In the genomic region with DNA sequence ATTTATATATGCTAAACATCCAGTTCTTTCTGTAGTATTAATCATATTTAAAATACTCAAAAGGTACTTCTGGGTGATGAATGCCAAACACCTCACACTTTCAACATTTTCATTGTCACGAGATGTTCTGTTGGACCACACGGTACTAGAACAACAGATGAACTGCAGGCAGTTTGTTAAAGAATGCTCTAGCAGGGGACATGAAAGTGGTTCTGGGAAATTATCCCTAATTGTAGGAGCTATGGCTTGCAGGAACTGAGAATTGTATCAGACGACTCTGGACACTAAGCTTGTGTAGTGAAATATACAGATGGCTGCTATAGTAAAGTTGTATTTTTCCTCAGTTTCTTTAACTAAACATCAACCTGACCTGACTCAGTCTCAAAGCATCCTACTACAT, we compare ENCODE assay signal across 24 mouse cellular contexts. TPM values are rescaled to one million over a fixed set of nuclear protein-coding genes. Genes with fewer than 3 reads are reported as not detected.
DNase-seq lines count a peak whose midpoint lies in the region; ATAC-seq and TF ChIP-seq lines count a peak whose summit lies in the region.
"Had no signal": no experiment of that assay in that cellular context is flagged by ENCODE, and none has a peak within 500 bp of the region (broad histone marks: within the 10 kb centered on the region; RNA-seq: fewer than 3 reads in every experiment).

No protein-coding gene starts in this region.

- no peak overlapping the region for H3K9ac ChIP-seq in intestine, embryonic 15.5 days
- H3K9ac ChIP-seq in intestine, postnatal 0 days (ENCODE audit: low read depth, low read length): no peak overlapping the region
- H3K9ac ChIP-seq in kidney, embryonic 15.5 days: no peak overlapping the region
- no peak overlapping the region for H3K9ac ChIP-seq in intestine, embryonic 16.5 days (ENCODE audit: low read depth, low read length)

- no peaks in the 10 kb centered on the region for H3K27me3 ChIP-seq in intestine, embryonic 15.5 days (replicated peaks)
- H3K27me3 ChIP-seq in intestine, postnatal 0 days (replicated peaks; ENCODE audit: control insufficient read depth, insufficient read depth, low read length): no peaks in the 10 kb centered on the region
- H3K27me3 ChIP-seq in kidney, embryonic 15.5 days: no peaks in the 10 kb centered on the region
- H3K27me3 ChIP-seq in intestine, embryonic 16.5 days (replicated peaks; ENCODE audit: control insufficient read depth, insufficient read depth, low read length): no peaks in the 10 kb centered on the region
- H3K27me3 ChIP-seq: CH12.LX had no signal

- no peak overlapping the region for H3K27ac ChIP-seq in intestine, embryonic 15.5 days
- H3K27ac ChIP-seq in intestine, postnatal 0 days (ENCODE audit: low read depth, low read length): no peak overlapping the region
- H3K27ac ChIP-seq in kidney, embryonic 15.5 days: peak overlapping the region; percentile 41; the same call in 1 of the 2 replicates
- no peak overlapping the region for H3K27ac ChIP-seq in intestine, embryonic 16.5 days (ENCODE audit: low read length)

- no peaks in the 10 kb centered on the region for H3K4me1 ChIP-seq in intestine, embryonic 15.5 days (replicated peaks)
- H3K4me1 ChIP-seq in intestine, postnatal 0 days (replicated peaks; ENCODE audit: control insufficient read depth, insufficient read depth, low read length): no peaks in the 10 kb centered on the region
- H3K4me1 ChIP-seq in kidney, embryonic 15.5 days: no peaks in the 10 kb centered on the region
- peaks cover 3% of the 10 kb centered on the region; the same call in 1 of the 2 replicates for H3K4me1 ChIP-seq in intestine, embryonic 16.5 days (ENCODE audit: control insufficient read depth, insufficient read depth, low read length)

- TF ChIP-seq CTCF in intestine, postnatal 0 days (IDR thresholded peaks at IDR 0.05; ENCODE audit: low read depth): no peak

- peak; percentile 51; the same call in 1 of the 2 replicates for ATAC-seq in intestine, embryonic 15.5 days
- no peak for ATAC-seq in intestine, postnatal 0 days
- no peak for ATAC-seq in kidney, embryonic 15.5 days (replicated peaks; ENCODE audit: low FRiP score)
- 0 out of 2 replicates have a peak, but pooled peaks have one; percentile 52 for ATAC-seq in intestine, embryonic 16.5 days
- ATAC-seq: activated CD4-positive, CD25-positive, alpha-beta regulatory T cell, adult 4 months; CD4-positive, CD25-positive, alpha-beta regulatory T cell, adult 4 months; Patski had no signal

- DNase-seq in kidney, adult 9 months: peak; percentile 11
- DNase-seq in kidney, postnatal 14 days: no peak
- no peak for DNase-seq in kidney, postnatal 10 days
- no peak for DNase-seq in adipocyte (ENCODE audit: low spot score)
- DNase-seq: adrenal gland, adult 2 months; adrenal gland, adult 8-10 months; adrenal gland, postnatal 10 days; adrenal gland, postnatal 14 days; adrenal gland, postnatal 25 days; adrenal gland, postnatal 36 days; B cell, adult 2 months; cerebellum, adult 11 months; cerebellum, adult 11-12 months; cerebellum, adult 18-20 months had no signal

- WGBS in intestine, embryonic 15.5 days: 41% methylated on average over 3 of the region's 3 CpGs
- 33% methylated on average over 3 of the region's 3 CpGs for WGBS in intestine, postnatal 0 days
- 67% methylated on average over 3 of the region's 3 CpGs for WGBS in kidney, embryonic 15.5 days
- 45% methylated on average over 3 of the region's 3 CpGs for WGBS in intestine, embryonic 16.5 days

- no peaks in the 10 kb centered on the region for H3K36me3 ChIP-seq in intestine, embryonic 15.5 days
- no peaks in the 10 kb centered on the region for H3K36me3 ChIP-seq in intestine, postnatal 0 days (ENCODE audit: control insufficient read depth, insufficient read depth)
- no peaks in the 10 kb centered on the region for H3K36me3 ChIP-seq in kidney, embryonic 15.5 days
- no peaks in the 10 kb centered on the region for H3K36me3 ChIP-seq in intestine, embryonic 16.5 days (ENCODE audit: control insufficient read depth, insufficient read depth, low read length)
- H3K36me3 ChIP-seq: G1E had no signal

- no peak overlapping the region for H3K4me2 ChIP-seq in intestine, embryonic 15.5 days (replicated peaks)
- no peak overlapping the region for H3K4me2 ChIP-seq in intestine, postnatal 0 days (replicated peaks; ENCODE audit: low read depth)
- no peak overlapping the region for H3K4me2 ChIP-seq in kidney, embryonic 15.5 days
- H3K4me2 ChIP-seq in intestine, embryonic 16.5 days (ENCODE audit: low read depth, low read length): no peak overlapping the region

- H3K4me3 ChIP-seq in intestine, embryonic 15.5 days (replicated peaks): no peak overlapping the region
- no peak overlapping the region for H3K4me3 ChIP-seq in intestine, postnatal 0 days (ENCODE audit: low read depth, low read length)
- H3K4me3 ChIP-seq in kidney, embryonic 15.5 days (replicated peaks): no peak overlapping the region
- H3K4me3 ChIP-seq in intestine, embryonic 16.5 days (ENCODE audit: low read length): no peak overlapping the region

- no peaks in the 10 kb centered on the region for H3K9me3 ChIP-seq in intestine, embryonic 15.5 days
- H3K9me3 ChIP-seq in intestine, postnatal 0 days (ENCODE audit: control insufficient read depth): no peaks in the 10 kb centered on the region
- no peaks in the 10 kb centered on the region for H3K9me3 ChIP-seq in kidney, embryonic 15.5 days (replicated peaks)
- no peaks in the 10 kb centered on the region for H3K9me3 ChIP-seq in intestine, embryonic 16.5 days (ENCODE audit: control insufficient read depth, low read length)
- H3K9me3 ChIP-seq: G1E had no signal

RNA-seq across cellular contexts. Expression of gene Ankef1, which starts 44.8 kb away (rescaled TPM):
- 0.19 and 0.24 TPM in 2 replicates for polyA plus RNA-seq in intestine, embryonic 15.5 days (2015; fragmentation: Nextera tagmentation; extraction: Ambion mirVana)
- polyA plus RNA-seq in intestine, postnatal 0 days (2015; fragmentation: Nextera tagmentation; extraction: Ambion mirVana): 0.07 TPM in 1 of 2 replicates, not detected in the other
- polyA plus RNA-seq in kidney, embryonic 15.5 days (2015; fragmentation: Nextera tagmentation; extraction: Ambion mirVana): 0.25 and 0.55 TPM in 2 replicates
- polyA plus RNA-seq in intestine, embryonic 16.5 days (2015; fragmentation: Nextera tagmentation; extraction: Ambion mirVana): 0.13 and 0.18 TPM in 2 replicates
- polyA plus RNA-seq: activated CD4-positive, CD25-positive, alpha-beta regulatory T cell, adult 4 months; C2C12; CD4-positive, CD25-positive, alpha-beta regulatory T cell, adult 4 months; G1E; Patski had no signal

Comparison
In these comparisons a context has a peak if more than half of its experiments do, and no peak if none do; other contexts are left out.
1. ATAC-seq: peak in intestine, embryonic 15.5 days (single experiment) and intestine, embryonic 16.5 days (single experiment); none in intestine, postnatal 0 days (single experiment) and kidney, embryonic 15.5 days (single experiment).